Mouse (Mus musculus) testis, adult 2 months (tissue): ENCODE results near the gene Atg16l2.

Experiments
- CTCF ChIP-seq: fragments of 200-500 bp; IDR thresholded peaks from 2 replicates; pipeline ENCODE4 v1.5.1; 2012; ENCODE audit warnings: low read depth, mild to moderate bottlenecking, inconsistent platforms, low read length, moderate library complexity; ENCODE audit not compliant: control insufficient read depth, insufficient read depth, insufficient replicate concordance
- POLR2A ChIP-seq: fragments of 200-500 bp; IDR thresholded peaks from 2 replicates; pipeline ENCODE4 v1.6.1; 2012; ENCODE audit warnings: low read depth, mild to moderate bottlenecking, inconsistent platforms, low read length, moderate library complexity; ENCODE audit not compliant: control insufficient read depth

DNA sequence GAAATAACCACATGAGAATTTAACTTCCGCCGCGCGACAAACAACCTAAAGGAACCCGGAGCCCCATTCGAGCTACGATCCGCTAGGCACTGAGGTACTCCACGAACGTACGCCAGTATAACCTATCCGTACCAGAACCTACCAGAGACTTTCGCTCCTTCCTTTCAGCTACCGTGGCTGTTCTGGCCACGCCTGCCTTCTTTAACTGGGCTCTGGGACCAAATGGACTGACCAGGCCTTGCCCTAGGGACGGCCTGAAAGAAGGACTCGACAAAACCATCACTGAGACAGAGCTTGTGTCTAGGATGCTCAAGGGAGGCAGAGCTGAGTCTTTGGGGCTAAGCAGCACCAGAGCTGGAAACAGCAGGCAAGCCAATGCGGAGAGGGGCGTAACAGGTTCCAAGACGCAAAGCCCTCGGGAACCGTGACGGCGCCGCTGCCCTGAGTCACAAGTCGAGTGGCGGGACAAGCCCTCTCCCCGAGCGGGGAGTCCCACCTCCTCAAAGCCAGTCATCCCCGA is 630 bp downstream of the Atg16l2 start:
- TF ChIP-seq CTCF (no peak), POLR2A (no peak)
